Mouse (Mus musculus) hindbrain, embryonic 13.5 days (tissue): Measurements from ENCODE around the gene Trappc6b. TPM values are rescaled to one million over a fixed set of nuclear protein-coding genes. Genes with fewer than 3 reads are reported as not detected.

Experiments
- ATAC-seq: fragments of 200-750 bp; cut with Nextera tagmentation; 2 replicates; pipeline ENCODE4 v1.8.0; 2017; ENCODE audit warnings: moderate TSS enrichment; ENCODE audit not compliant: low FRiP score
- H3K27ac ChIP-seq: fragments of 300-500 bp; sonication (generic); 2 replicates; pipeline ENCODE4 v1.5.1; 2015; ENCODE audit warnings: inconsistent platforms, mild to moderate bottlenecking, moderate library complexity
- H3K27me3 ChIP-seq: fragments of 300-500 bp; sonication (generic); 2 replicates; pipeline ENCODE4 v1.6.1; 2015; ENCODE audit warnings: mild to moderate bottlenecking, inconsistent platforms
- H3K36me3 ChIP-seq: fragments of 300-500 bp; sonication (generic); 2 replicates; pipeline ENCODE4 v1.6.1; 2015; ENCODE audit warnings: mild to moderate bottlenecking, inconsistent platforms
- H3K4me1 ChIP-seq: fragments of 300-500 bp; sonication (generic); replicated peaks from 2 replicates; pipeline ENCODE4 v1.6.1; 2015; ENCODE audit warnings: inconsistent platforms
- H3K4me2 ChIP-seq: fragments of 300-500 bp; sonication (generic); 2 replicates; pipeline ENCODE4 v1.6.1; 2015; ENCODE audit warnings: inconsistent platforms, mild to moderate bottlenecking, moderate library complexity
- H3K4me3 ChIP-seq: fragments of 300-500 bp; sonication (generic); 2 replicates; pipeline ENCODE4 v1.5.1; 2015; ENCODE audit warnings: mild to moderate bottlenecking, inconsistent platforms
- H3K9ac ChIP-seq: fragments of 300-500 bp; sonication (generic); 2 replicates; pipeline ENCODE4 v1.6.1; 2015; ENCODE audit warnings: mild to moderate bottlenecking, inconsistent platforms
- H3K9me3 ChIP-seq: fragments of 300-500 bp; sonication (generic); 2 replicates; pipeline ENCODE4 v1.6.1; 2016; ENCODE audit warnings: inconsistent platforms
- WGBS: fragments of 180-500 bp; shearing (Covaris S2); methylation state at CpG from one replicate; pipeline ENCODE4 v1.1.7; 2015; 5-methylcytosine and 5-hydroxymethylcytosine counted together
- polyA plus RNA-seq: library from polyadenylated mRNA; unstranded; fragments of >200 nt; fragmentation: Nextera tagmentation; extraction: Ambion mirVana; gene quantifications from 2 replicates; pipeline ENCODE4 v1.2.1, GENCODE M21; 2015

Gene Trappc6b
- polyA plus RNA-seq = 157 and 158 TPM in 2 replicates

DNA sequence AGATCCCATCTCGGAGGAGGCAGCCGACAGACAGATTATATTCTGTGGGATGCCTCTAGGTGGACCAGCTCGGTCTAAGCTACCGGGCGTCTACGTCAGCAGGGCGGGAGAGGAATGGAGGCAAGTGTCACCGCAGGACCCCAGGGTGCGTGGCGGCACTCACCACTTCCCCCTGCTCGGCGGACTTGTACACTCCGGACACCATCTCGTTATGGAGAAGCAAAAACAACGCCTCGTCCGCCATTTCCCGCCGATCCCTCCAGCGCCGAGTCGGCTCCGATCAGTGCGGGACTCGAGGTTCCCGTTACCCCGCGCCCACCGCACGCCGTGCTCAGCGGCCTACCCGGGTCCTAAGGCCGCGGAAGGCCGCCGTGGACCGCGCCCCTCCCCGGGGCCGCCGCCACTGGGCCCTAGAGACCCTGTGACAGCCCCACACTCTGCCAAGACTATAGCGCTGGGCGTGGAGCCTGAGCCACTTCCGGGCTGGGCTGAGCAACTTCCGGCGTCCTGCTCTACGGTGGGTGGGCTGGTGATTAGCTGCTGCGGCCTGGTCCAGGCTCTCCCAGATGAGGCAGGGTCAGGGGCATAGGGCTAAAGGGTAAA, at the start of gene Trappc6b:
Trappc6b (minus strand) TSS at position 480 of the 603 bp plus-strand sequence.
- peak; percentile 98 for ATAC-seq
- Histone ChIP-seq H3K9ac (peak within 1 kb of the TSS; percentile 89), H3K36me3 (peaks cover 12% of the 10 kb centered on the region), H3K9me3 (no peaks in the 10 kb centered on the region), H3K4me3 (peak within 1 kb of the TSS; percentile 72), H3K4me1 (peaks cover 32% of the 10 kb centered on the region), H3K27ac (peak within 1 kb of the TSS; percentile 97), H3K4me2 (peak within 1 kb of the TSS; percentile 84), H3K27me3 (0 out of 2 replicates have a peak, but pooled peaks cover 3% of the 10 kb centered on the region)
- under 1% methylated on average over 49 of the region's 49 CpGs for WGBS

DNA sequence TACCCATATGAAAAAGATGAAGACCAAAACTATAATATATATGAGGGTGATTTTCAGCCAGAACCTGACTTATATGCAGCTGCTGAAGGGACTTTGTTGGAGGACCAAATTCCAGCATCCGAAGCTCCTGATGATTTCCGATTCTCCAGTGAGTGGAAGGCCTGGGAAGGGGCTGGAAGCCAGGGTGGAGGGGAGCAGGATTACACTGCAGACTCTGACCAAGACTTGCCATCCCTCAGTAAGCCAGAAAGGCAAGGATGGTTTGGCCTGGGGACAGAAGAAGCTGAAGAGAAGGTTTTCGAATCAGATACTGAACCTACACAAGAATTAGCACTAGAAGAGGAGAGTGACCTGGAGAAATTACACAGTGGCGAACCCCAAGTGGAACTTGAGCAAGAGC, 46.7 kb upstream of the Trappc6b start:
- H3K4me2 ChIP-seq = no peak overlapping the region
- 89% methylated on average over 4 of the region's 4 CpGs for WGBS
- no peak overlapping the region for H3K27ac ChIP-seq
- no peaks in the 10 kb centered on the region for H3K36me3 ChIP-seq
- no peaks in the 10 kb centered on the region for H3K4me1 ChIP-seq
- H3K9ac ChIP-seq = no peak overlapping the region
- H3K27me3 ChIP-seq = no peaks in the 10 kb centered on the region
- H3K9me3 ChIP-seq = no peaks in the 10 kb centered on the region
- no peak for ATAC-seq
- H3K4me3 ChIP-seq = no peak overlapping the region

DNA sequence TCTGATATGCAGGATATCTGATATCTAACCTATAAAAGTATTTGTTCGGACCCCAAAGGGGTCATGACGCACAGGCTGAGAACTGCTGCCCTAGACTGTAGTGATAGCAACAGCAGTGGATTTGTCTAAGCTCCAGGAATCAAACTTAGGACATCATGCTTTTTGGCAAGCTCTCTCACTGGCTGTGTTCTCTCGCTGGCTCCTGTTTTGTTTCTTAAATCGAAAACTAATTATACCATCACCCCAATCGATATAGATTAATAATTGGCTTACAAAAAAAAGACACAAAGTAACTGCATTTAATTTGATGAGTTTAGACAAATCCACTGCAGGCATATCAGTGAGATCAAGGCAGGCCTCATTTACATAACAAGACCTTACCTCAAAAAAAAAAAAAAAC, 45.2 kb upstream of the Trappc6b start:
- Histone ChIP-seq H3K36me3 (no peaks in the 10 kb centered on the region), H3K9me3 (no peaks in the 10 kb centered on the region), H3K4me3 (no peak overlapping the region), H3K4me2 (no peak overlapping the region), H3K4me1 (no peaks in the 10 kb centered on the region), H3K27me3 (no peaks in the 10 kb centered on the region), H3K27ac (no peak overlapping the region), H3K9ac (no peak overlapping the region)
- WGBS = 91% methylated on average over 5 of the region's 5 CpGs
- ATAC-seq = no peak

DNA sequence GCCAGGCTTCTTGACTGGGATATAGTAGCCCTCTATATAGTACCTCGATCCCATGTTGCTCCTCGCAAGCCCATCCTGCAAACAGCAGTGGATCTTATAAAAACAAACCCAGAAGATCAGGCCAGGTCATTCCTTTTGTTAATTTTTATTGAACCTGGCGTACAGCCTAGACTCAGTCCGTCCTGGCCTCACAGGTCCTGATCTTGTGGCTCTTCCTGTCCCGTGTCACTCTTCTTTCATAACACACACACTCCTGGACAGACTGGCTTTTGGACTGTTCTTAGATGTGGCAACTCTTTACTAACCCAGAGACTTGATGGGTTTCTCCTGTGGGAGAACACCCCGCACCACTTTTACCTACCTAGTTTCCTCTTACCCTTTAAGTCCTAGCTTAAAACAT, 44.6 kb upstream of the Trappc6b start:
- Histone ChIP-seq H3K27me3 (no peaks in the 10 kb centered on the region), H3K4me3 (no peak overlapping the region), H3K9ac (no peak overlapping the region), H3K4me1 (no peaks in the 10 kb centered on the region), H3K27ac (no peak overlapping the region), H3K4me2 (no peak overlapping the region), H3K9me3 (no peaks in the 10 kb centered on the region), H3K36me3 (no peaks in the 10 kb centered on the region)
- no peak for ATAC-seq
- 90% methylated on average over 6 of the region's 6 CpGs for WGBS

DNA sequence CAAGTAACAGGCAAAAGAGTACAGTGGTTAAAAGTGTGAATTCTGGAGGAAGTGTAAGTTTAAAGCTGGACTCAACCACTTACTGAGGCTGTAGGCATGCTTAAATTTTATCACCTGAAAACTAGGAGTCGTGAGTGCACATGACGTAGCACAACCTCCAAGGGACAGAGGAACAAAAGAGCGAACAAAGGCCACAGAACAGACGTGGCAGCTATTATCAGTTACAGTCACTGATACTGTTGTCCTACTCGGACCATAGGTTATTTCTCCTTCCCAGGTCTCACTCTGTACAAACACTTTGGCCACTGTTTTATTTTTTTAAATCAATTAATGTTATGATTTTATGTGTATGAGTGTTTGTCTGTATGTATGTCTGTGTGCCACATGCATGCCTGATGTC, 43.5 kb upstream of the Trappc6b start:
- Histone ChIP-seq H3K4me3 (no peak overlapping the region), H3K4me1 (no peaks in the 10 kb centered on the region), H3K27ac (no peak overlapping the region), H3K36me3 (no peaks in the 10 kb centered on the region), H3K9ac (no peak overlapping the region), H3K27me3 (no peaks in the 10 kb centered on the region), H3K4me2 (no peak overlapping the region), H3K9me3 (no peaks in the 10 kb centered on the region)
- WGBS = 75% methylated on average over 5 of the region's 5 CpGs
- no peak for ATAC-seq

DNA sequence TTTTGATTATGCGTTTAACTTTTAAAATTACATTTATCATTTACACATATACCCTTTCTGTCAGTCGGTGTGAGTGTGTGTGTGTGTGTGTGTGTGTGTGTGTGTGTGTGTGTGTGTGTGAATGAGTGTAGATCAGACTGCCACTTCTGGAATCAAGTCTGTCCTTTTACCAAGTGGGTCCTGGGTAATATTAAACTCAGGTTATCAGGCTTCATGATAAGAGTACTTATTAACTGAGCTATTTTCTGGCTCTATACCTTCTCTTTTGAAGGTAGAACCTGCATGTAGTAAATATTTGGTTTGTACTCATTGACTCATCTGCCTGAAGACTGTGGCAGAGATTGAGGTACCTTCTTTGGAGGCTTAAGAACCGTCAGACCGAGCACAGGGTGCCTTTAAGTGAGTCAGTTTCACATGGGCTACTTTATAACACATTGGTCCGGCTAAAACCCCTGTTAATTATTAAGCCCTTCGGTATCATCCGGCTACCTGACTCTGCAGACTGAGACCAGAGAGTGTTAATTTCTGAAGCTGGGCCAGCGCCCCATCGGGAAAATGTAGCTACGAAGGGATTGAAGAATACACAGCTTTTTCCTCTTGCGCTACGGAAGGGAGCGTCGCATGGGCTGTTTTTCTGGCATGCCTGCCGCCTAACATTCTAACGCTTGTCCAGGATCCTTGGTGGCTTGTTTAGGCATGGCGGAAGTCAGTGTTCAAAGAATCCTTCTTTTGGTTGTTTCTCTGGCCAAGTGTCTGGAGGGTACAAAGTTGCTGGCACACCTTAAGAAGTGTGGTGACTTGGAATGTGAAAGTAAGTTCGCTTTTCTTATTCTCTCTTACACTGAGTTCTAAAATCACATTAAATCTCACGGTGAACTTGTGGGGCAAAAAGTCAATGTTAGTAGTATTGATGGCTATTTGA, 34.1 kb upstream of the Trappc6b start, which contains the start of gene Mia2:
Mia2 (plus strand) TSS at position 696 of the 922 bp plus-strand sequence.
- Histone ChIP-seq H3K4me1 (no peaks in the 10 kb centered on the region), H3K27me3 (no peaks in the 10 kb centered on the region), H3K4me2 (no peak within 1 kb of the TSS), H3K9ac (no peak within 1 kb of the TSS), H3K9me3 (no peaks in the 10 kb centered on the region), H3K4me3 (no peak within 1 kb of the TSS), H3K36me3 (no peaks in the 10 kb centered on the region), H3K27ac (no peak within 1 kb of the TSS)
- ATAC-seq = no peak
- WGBS = 79% methylated on average over 19 of the region's 19 CpGs

DNA sequence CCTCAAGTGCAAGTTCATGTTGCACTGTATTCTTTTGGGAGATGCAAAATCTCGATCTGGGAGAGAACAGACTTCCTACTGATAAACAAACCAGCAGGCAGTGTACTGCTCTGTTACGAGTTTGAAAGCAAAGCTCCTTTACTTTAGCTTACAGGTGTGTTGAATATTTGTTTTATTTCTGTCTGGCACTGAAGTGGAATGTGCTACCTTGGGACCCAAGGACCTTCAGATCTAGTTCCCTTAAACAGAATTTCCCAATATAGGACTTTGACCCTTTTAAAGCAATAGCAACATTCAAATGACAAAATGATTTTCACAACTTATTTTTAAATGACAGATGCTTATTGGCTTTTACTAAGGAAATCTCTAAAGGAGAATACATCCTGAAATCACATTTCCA, 32.3 kb upstream of the Trappc6b start:
- Histone ChIP-seq H3K4me2 (no peak overlapping the region), H3K36me3 (no peaks in the 10 kb centered on the region), H3K27me3 (no peaks in the 10 kb centered on the region), H3K9me3 (no peaks in the 10 kb centered on the region), H3K4me3 (no peak overlapping the region), H3K9ac (no peak overlapping the region), H3K4me1 (no peaks in the 10 kb centered on the region), H3K27ac (no peak overlapping the region)
- 64% methylated on average over 2 of the region's 2 CpGs for WGBS
- no peak for ATAC-seq

DNA sequence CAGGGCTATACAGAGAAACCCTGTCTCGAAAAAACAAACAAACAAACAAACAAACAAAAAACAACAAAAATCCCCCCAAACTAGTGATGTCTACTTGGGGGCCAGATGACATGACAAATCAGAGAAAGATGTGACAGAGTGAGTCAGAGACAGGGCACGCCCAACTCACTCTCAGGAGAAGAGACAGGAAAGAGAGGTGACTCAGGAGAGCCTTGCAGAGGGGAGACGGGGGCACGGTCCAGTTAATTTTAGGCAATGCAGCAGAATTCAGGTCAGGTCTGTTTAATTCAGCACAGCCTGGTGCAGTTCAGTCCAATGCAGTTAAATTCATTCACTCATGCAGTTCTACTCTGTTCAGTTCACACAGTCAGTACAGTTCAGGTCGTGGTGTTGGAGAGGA, 24.9 kb upstream of the Trappc6b start:
- Histone ChIP-seq H3K9me3 (no peaks in the 10 kb centered on the region), H3K36me3 (no peaks in the 10 kb centered on the region), H3K9ac (no peak overlapping the region), H3K27me3 (no peaks in the 10 kb centered on the region), H3K27ac (no peak overlapping the region), H3K4me2 (no peak overlapping the region), H3K4me1 (no peaks in the 10 kb centered on the region), H3K4me3 (no peak overlapping the region)
- no peak for ATAC-seq
- 91% methylated on average over 5 of the region's 5 CpGs for WGBS

DNA sequence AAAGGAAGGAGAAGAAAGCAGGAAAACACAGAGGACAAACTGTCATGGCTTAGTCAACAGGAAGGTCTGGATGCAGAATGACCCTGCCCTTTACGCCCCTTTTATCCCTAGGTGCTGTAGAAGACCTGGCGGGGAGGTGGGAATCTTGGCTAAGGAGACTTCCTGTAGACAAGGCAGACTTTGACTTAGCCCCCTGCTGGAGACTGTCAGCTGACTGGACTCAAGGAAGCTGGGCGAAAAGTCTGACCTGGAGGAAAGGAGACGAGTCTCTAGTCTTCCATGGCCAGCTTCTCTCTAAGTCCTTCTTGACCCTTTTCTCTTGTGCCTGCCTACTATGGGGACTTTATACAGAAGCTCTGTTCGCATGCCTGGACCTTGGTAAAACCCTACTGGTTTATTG, 23.2 kb upstream of the Trappc6b start:
- 73% methylated on average over 5 of the region's 5 CpGs for WGBS
- H3K27ac ChIP-seq = no peak overlapping the region
- H3K36me3 ChIP-seq = no peaks in the 10 kb centered on the region
- H3K27me3 ChIP-seq = no peaks in the 10 kb centered on the region
- no peak for ATAC-seq
- no peak overlapping the region for H3K9ac ChIP-seq
- no peak overlapping the region for H3K4me3 ChIP-seq
- no peak overlapping the region for H3K4me2 ChIP-seq
- no peaks in the 10 kb centered on the region for H3K9me3 ChIP-seq
- H3K4me1 ChIP-seq = no peaks in the 10 kb centered on the region

DNA sequence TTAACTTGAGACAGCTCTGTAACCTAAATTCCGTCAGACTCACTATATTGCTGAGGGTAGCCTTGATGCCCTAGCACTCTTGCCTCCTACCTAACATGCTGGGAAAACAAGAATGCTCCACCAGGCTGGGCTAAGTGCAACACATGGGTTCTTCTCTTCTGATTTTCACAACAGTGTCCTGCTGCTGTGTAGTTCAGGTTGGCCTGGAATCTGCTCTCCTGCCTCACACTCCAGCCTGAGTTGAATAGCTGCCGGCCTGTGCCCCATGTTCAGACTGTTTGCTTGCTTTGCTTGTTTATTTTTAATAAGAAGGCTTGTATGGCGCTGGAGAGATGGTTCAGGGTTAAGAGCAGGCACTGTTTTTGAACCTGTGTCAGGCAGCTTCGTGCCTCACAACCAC, 19.2 kb upstream of the Trappc6b start:
- no peak overlapping the region for H3K4me2 ChIP-seq
- H3K9me3 ChIP-seq = no peaks in the 10 kb centered on the region
- H3K9ac ChIP-seq = no peak overlapping the region
- ATAC-seq = no peak
- H3K36me3 ChIP-seq = peaks cover 3% of the 10 kb centered on the region
- 95% methylated on average over 4 of the region's 4 CpGs for WGBS
- no peak overlapping the region for H3K27ac ChIP-seq
- no peaks in the 10 kb centered on the region for H3K4me1 ChIP-seq
- H3K27me3 ChIP-seq = no peaks in the 10 kb centered on the region
- H3K4me3 ChIP-seq = no peak overlapping the region

DNA sequence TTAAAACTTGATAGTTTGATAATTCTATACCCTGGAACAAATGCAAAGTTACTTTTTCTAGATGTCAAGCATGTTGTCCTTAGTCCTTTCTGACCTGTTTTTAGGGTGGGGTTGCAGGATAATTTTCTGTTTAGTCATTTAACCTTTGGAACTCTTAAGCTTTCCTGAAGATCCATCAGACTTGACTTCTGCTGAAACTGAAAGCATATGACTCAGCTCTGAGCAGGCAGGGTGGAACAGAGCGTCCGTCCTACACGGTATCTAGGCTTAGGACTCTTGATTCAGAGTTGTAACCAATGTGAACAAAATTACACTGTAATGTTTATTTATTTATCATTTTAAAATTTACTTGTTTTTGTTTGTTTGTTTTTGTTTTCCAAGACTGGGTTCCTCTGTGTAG, 16.6 kb upstream of the Trappc6b start:
- H3K27ac ChIP-seq = no peak overlapping the region
- H3K36me3 ChIP-seq = peaks cover 9% of the 10 kb centered on the region
- no peak overlapping the region for H3K4me3 ChIP-seq
- no peaks in the 10 kb centered on the region for H3K4me1 ChIP-seq
- H3K9me3 ChIP-seq = no peaks in the 10 kb centered on the region
- no peak for ATAC-seq
- no peak overlapping the region for H3K9ac ChIP-seq
- WGBS = 94% methylated on average over 3 of the region's 3 CpGs
- no peak overlapping the region for H3K4me2 ChIP-seq
- no peaks in the 10 kb centered on the region for H3K27me3 ChIP-seq

DNA sequence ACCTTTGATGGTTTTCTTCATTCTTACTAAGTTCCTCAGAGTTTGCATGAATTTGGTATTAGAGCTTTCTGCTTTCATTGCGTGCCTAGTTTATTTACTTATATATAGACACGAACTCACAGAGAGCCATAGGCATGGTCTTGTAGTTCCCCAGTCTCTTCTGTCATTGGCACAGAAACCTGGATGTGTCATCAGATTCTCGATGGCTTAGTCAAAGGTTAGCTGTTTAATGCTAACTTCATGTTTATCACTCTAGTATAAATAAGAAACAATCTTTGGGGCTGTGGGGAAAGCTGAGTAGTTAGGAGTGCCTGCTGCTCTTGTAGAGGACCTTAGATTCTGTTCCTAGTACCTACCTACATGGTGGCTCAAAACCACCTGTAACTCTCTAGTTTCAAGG, 15.7 kb upstream of the Trappc6b start:
- Histone ChIP-seq H3K9me3 (no peaks in the 10 kb centered on the region), H3K27me3 (no peaks in the 10 kb centered on the region), H3K4me2 (no peak overlapping the region), H3K36me3 (peaks cover 16% of the 10 kb centered on the region), H3K9ac (no peak overlapping the region), H3K27ac (no peak overlapping the region), H3K4me1 (no peaks in the 10 kb centered on the region), H3K4me3 (no peak overlapping the region)
- 93% methylated on average over 3 of the region's 3 CpGs for WGBS
- no peak for ATAC-seq

DNA sequence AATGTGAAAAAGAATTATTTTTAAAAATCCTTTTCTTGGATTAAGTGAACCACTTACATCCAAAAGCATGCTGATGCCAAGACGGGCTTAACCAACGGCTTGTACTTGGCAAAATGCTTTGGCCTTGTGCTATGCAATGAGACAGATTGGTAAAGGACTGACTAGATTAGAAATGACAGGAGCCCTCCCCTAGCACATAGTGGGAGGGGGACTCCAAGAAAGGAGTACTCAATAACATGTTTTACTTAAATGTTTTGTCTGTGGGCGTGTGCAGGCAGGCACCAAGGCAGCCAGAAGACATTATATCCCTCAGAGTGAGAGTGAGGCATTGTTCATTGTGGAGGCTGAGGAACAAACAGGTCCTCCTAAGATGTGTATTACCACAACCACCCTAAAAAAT, 12.8 kb upstream of the Trappc6b start:
- H3K27ac ChIP-seq = no peak overlapping the region
- no peak for ATAC-seq
- 93% methylated on average over 3 of the region's 3 CpGs for WGBS
- H3K9me3 ChIP-seq = no peaks in the 10 kb centered on the region
- H3K36me3 ChIP-seq = peaks cover 43% of the 10 kb centered on the region
- H3K4me2 ChIP-seq = no peak overlapping the region
- H3K9ac ChIP-seq = no peak overlapping the region
- H3K4me1 ChIP-seq = no peaks in the 10 kb centered on the region
- no peaks in the 10 kb centered on the region for H3K27me3 ChIP-seq
- H3K4me3 ChIP-seq = no peak overlapping the region
